Comparison of ENCODE assay signal across 19 mouse cellular contexts in genomic region chr4:59901810-59902209, GRCm38 (mm10). TPM values are rescaled to one million over a fixed set of nuclear protein-coding genes. Genes with fewer than 3 reads are reported as not detected.
"Had no signal": no experiment of that assay in that cellular context is flagged by ENCODE, and none has a peak within 500 bp of the region (broad histone marks: within the 10 kb centered on the region; RNA-seq: fewer than 3 reads in every experiment).

No protein-coding gene starts in this region.

- H3K27ac ChIP-seq: left cerebral cortex, adult 2 months; limb, embryonic 10.5 days; liver, embryonic 15.5 days; midbrain, embryonic 13.5 days; stomach, embryonic 15.5 days had no signal

- H3K36me3 ChIP-seq: limb, embryonic 10.5 days; lung, embryonic 15.5 days had no signal

- H3K4me2 ChIP-seq: liver, embryonic 11.5 days; liver, embryonic 15.5 days; lung, embryonic 15.5 days; midbrain, embryonic 13.5 days; stomach, embryonic 15.5 days had no signal

- H3K9me3 ChIP-seq: limb, embryonic 10.5 days; liver, embryonic 15.5 days; lung, embryonic 15.5 days; midbrain, embryonic 13.5 days; stomach, embryonic 15.5 days had no signal

- H3K9ac ChIP-seq: liver, embryonic 15.5 days; lung, embryonic 15.5 days; midbrain, embryonic 13.5 days; stomach, embryonic 15.5 days had no signal

- H3K27me3 ChIP-seq: liver, embryonic 15.5 days; lung, embryonic 15.5 days; midbrain, embryonic 13.5 days; stomach, embryonic 15.5 days had no signal

- H3K4me3 ChIP-seq: left cerebral cortex, adult 2 months; limb, embryonic 10.5 days; liver, embryonic 15.5 days; lung, embryonic 15.5 days; midbrain, embryonic 13.5 days; stomach, embryonic 15.5 days had no signal

- H3K4me1 ChIP-seq: limb, embryonic 10.5 days; liver, embryonic 15.5 days; lung, embryonic 15.5 days; midbrain, embryonic 13.5 days had no signal

- DNase-seq: right cerebral cortex, postnatal 14 days had no signal

RNA-seq across cellular contexts. Expression of gene Slc46a2, which starts 13.0 kb away (rescaled TPM):
- total RNA-seq: layer of hippocampus, postnatal 25 days; left cerebral cortex, adult 2 months; left cerebral cortex, postnatal 14 days; megakaryocyte progenitor cell, adult 5-6 weeks had no signal
- polyA plus RNA-seq: kidney, embryonic 16.5 days; limb, embryonic 10.5 days; liver, embryonic 11.5 days; liver, embryonic 15.5 days; midbrain, embryonic 13.5 days; spleen, adult 2 months had no signal

RNA-seq across cellular contexts. Expression of gene Mup4, which starts 58.7 kb away (rescaled TPM):
- total RNA-seq: layer of hippocampus, postnatal 25 days; left cerebral cortex, adult 2 months; left cerebral cortex, postnatal 14 days; megakaryocyte progenitor cell, adult 5-6 weeks; midbrain, postnatal 0 days had no signal
- polyA plus RNA-seq: kidney, embryonic 16.5 days; limb, embryonic 10.5 days; limb, embryonic 14.5 days; liver, embryonic 11.5 days; liver, embryonic 15.5 days; lung, embryonic 15.5 days; midbrain, embryonic 13.5 days; midbrain, postnatal 0 days; neural tube, embryonic 14.5 days; spleen, adult 2 months; stomach, embryonic 15.5 days; testis, adult 2 months; thymus, adult 2 months; urinary bladder, adult 2 months had no signal
